Mouse (Mus musculus): ENCODE measurements at regions not wholly inside any gene's neighbourhood (a gene's known extent, or its start where the extent isn't known, plus 50 kb on each side); places are given as distances from the start of the nearest gene placed in this dataset.

GRCm38 (mm10) chr10:21746713-21747112, 135.3 kb upstream of the Sgk1 start:
- Histone ChIP-seq H3K79me2 (ENCODE audit: inconsistent target) (no peaks in the 10 kb centered on the region), H3K4me3 (ENCODE audit: inconsistent target) (no peak overlapping the region), H3K27ac (no peak overlapping the region), H3K36me3 (ENCODE audit: inconsistent target) (no peaks in the 10 kb centered on the region)
- WGBS (ENCODE audit: missing documents) = 74% methylated on average over 9 of the region's 9 CpGs

- H3K4me3 ChIP-seq (ENCODE audit: inconsistent target) = no peak overlapping the region
- no peak overlapping the region for H3K27ac ChIP-seq
- 84% methylated on average over 6 of the region's 6 CpGs for WGBS (ENCODE audit: missing documents)
- H3K79me2 ChIP-seq (ENCODE audit: inconsistent target) = no peaks in the 10 kb centered on the region
- H3K36me3 ChIP-seq (ENCODE audit: inconsistent target) = no peaks in the 10 kb centered on the region
Observed at GRCm38 (mm10) chr10:21751326-21751725, 130.7 kb upstream of the Sgk1 start.

DNA sequence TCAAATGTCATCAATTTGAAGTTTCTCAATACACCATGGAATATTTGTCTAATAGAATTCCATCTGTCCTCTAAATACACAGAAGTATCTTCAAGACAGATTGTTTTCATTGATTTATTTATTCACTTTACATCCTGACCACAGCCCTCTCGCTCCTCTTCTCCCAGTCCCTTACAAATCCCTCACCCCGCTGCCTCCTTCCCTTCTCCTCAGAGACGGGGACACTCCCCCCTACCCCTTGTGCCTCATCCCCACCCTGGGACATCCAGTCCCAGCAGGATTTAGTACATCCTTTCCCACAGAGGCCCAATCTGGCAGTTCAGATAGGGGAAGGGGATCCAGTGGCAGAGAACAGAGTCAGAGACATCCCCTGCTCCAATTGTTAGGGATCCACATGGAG, 129.6 kb upstream of the Sgk1 start:
- WGBS (ENCODE audit: missing documents) = 97% methylated on average over 3 of the region's 3 CpGs
- no peak overlapping the region for H3K27ac ChIP-seq
- no peaks in the 10 kb centered on the region for H3K79me2 ChIP-seq (ENCODE audit: inconsistent target)
- H3K36me3 ChIP-seq (ENCODE audit: inconsistent target) = no peaks in the 10 kb centered on the region
- no peak overlapping the region for H3K4me3 ChIP-seq (ENCODE audit: inconsistent target)

DNA sequence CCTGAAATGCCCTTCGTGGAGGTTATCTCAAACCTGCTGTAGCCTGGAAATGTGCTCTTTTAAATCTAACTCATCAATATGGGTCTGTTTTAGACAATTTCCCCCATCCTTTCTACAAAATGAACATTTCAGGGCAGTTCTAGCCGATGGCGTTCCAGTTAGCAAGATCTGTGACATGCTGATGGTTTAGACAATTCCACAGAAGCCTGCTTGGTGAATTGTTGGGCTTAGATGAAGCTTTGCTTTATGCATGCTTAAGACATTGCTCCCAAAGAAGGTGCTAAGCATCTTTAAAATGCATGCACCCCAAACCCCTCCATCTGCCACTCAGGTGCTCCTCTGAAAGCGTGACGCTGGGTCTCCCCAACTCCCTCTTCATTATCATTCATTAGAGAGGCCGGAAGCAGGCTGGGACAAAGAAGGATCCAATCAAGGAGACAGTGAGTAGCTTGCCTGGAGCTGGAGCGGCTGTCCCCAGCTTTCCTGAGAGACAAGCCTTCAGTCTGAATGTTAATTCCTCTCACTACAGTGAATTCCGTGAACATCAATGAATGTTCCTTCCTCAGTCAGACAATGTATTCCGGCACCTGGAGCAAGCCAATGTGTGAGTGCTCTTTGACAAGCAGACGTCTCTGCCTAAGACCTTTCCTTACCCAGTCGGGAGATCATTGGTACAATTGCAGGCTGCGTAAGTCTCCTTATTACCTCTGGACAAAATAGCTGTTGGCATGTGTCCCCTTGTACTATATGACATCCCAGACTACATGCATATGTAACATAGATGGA, 127.0 kb upstream of the Sgk1 start:
- 92% methylated on average over 12 of the region's 12 CpGs for WGBS (ENCODE audit: missing documents)
- Histone ChIP-seq H3K36me3 (ENCODE audit: inconsistent target) (no peaks in the 10 kb centered on the region), H3K27ac (no peak overlapping the region), H3K4me3 (ENCODE audit: inconsistent target) (no peak overlapping the region), H3K79me2 (ENCODE audit: inconsistent target) (no peaks in the 10 kb centered on the region)

DNA sequence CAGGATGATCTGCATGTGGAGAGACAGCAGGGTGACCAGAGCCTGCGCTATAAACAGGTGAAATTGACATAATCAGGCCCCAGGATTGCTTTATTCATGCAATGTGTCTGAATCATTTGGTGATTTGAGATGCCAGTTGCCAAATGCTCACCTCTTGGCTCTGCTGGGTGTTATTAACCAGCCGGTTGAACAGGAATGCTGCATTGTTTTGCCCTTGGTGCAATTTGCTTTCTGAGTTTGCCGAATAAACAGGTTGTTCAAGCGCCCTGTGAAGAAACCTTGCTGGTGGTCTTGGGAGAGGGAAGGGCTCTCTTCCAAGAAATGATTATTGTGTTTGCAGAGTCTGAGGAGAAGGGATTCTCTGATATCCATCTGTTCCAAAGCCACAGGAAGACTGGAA, 126.3 kb upstream of the Sgk1 start:
- no peaks in the 10 kb centered on the region for H3K36me3 ChIP-seq (ENCODE audit: inconsistent target)
- no peak overlapping the region for H3K27ac ChIP-seq
- 94% methylated on average over 4 of the region's 4 CpGs for WGBS (ENCODE audit: missing documents)
- H3K79me2 ChIP-seq (ENCODE audit: inconsistent target) = no peaks in the 10 kb centered on the region
- H3K4me3 ChIP-seq (ENCODE audit: inconsistent target) = no peak overlapping the region

DNA sequence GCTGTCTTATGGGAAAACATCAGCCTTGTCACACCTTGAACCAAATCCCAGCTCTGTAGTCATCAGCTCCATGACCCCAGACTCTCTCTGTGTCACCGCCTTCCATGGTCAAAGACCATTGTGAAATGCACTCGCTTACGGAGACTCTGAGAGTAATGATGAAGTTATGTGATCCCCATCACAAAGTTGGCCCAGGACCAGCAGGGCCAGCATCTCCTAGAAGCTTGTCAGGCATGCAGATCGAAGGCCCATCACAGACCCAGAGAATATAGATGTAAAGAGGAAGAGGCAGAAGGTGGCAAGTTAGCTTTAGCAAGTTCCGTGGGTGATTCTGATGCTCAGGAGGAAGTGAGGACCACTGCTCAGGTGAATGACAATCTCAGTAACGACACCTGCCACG, 125.2 kb upstream of the Sgk1 start:
- Histone ChIP-seq H3K27ac (no peak overlapping the region), H3K4me3 (ENCODE audit: inconsistent target) (no peak overlapping the region), H3K79me2 (ENCODE audit: inconsistent target) (no peaks in the 10 kb centered on the region), H3K36me3 (ENCODE audit: inconsistent target) (no peaks in the 10 kb centered on the region)
- 93% methylated on average over 7 of the region's 7 CpGs for WGBS (ENCODE audit: missing documents)

- 82% methylated on average over 6 of the region's 6 CpGs for WGBS (ENCODE audit: missing documents)
Observed at GRCm38 (mm10) chr10:21758122-21758521, 123.9 kb upstream of the Sgk1 start.

DNA sequence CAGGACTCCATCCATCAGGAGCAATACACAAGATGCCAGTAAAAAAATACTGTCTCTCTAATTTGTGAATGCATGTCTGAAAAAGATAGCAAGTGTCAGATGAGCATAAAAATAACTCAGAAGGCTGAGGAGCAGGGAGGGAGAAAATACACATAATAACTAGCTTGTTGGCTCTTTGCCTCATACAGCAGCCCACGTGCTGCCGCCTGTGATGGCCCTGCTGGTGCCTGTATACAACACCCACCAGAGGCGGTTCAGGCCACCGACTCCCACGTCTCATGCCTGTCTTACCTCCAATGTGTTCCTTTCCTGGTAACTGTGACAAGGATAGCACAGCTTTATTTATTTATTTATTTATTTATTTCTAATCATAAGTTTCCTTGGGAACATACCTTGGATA, 119.5 kb upstream of the Sgk1 start:
- WGBS (ENCODE audit: missing documents) = 100% methylated on average over 5 of the region's 5 CpGs
- no peaks in the 10 kb centered on the region for H3K36me3 ChIP-seq (ENCODE audit: inconsistent target)
- no peaks in the 10 kb centered on the region for H3K79me2 ChIP-seq (ENCODE audit: inconsistent target)
- H3K27ac ChIP-seq = no peak overlapping the region
- H3K4me3 ChIP-seq (ENCODE audit: inconsistent target) = no peak overlapping the region

More at GRCm38 (mm10) chr10:21758122-21758521, 123.9 kb upstream of the Sgk1 start:
- Histone ChIP-seq H3K27ac (no peak overlapping the region), H3K79me2 (ENCODE audit: inconsistent target) (no peaks in the 10 kb centered on the region), H3K4me3 (ENCODE audit: inconsistent target) (no peak overlapping the region), H3K36me3 (ENCODE audit: inconsistent target) (no peaks in the 10 kb centered on the region)

DNA sequence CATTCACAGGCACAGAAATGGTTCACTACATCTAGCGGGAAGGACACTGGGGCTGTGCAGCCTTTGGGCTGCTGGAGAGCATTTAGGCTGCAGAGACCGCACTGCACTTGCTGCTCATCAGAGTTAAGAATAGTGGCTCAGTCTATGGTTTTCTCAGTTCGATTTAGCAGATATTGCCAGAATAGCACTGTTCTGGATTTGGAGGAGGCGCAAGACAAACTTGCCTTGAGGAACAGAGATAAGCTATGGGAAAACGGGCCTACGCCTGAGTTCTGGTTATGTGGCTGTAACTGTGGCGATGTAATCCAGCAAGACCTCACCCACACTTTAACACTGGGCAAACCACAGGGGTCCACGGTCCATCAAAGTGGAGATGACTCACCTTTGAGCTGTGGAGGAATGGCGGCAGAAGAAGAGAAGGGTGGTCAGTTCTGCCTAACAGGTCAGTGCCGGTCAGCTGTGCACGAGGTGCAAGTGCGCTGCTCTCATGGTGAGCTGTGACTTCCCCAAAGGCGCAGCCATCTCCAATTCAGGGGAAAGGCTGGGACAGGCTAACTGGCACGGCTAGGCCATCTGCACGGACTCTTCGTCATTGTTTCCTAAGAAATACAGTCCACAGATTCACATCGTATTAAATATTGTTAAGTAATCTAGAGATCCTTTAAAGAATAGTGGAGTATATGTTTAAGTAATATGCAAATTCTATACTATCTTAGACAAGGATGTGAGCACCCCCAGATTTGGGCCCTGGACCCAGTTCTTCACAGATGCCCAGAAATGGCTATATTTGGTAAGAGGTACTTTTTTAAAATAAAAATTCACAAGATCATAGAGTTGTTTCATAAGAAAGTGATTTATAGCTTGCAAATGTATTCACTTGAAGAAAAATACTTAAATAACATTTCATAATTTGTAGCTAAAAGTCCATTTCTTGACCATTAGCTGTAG, 118.7 kb upstream of the Sgk1 start:
- Histone ChIP-seq H3K4me3 (ENCODE audit: inconsistent target) (no peak overlapping the region), H3K79me2 (ENCODE audit: inconsistent target) (no peaks in the 10 kb centered on the region), H3K36me3 (ENCODE audit: inconsistent target) (no peaks in the 10 kb centered on the region), H3K27ac (no peak overlapping the region)
- 96% methylated on average over 17 of the region's 17 CpGs for WGBS (ENCODE audit: missing documents)

DNA sequence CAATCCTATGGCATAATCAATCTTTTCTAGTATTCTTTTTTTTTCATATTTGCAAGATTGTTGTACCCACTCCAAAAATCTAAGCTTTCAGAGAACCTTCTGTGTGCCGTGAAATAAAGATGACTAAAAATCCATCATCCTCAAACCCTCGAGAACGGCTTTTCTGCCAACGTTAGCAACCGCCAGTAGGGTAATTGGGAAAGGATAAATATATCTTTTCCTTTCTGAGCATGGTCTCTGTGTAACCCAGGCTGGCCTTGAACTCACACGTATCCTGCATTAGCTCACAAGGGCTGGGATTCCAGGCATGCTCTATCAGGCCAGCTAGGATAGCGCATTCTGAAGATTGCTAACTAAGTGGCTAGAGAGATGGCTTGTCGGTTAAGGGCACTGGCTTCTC, 117.9 kb upstream of the Sgk1 start:
- Histone ChIP-seq H3K79me2 (ENCODE audit: inconsistent target) (no peaks in the 10 kb centered on the region), H3K36me3 (ENCODE audit: inconsistent target) (no peaks in the 10 kb centered on the region), H3K4me3 (ENCODE audit: inconsistent target) (no peak overlapping the region), H3K27ac (no peak overlapping the region)
- WGBS (ENCODE audit: missing documents) = 97% methylated on average over 8 of the region's 8 CpGs

DNA sequence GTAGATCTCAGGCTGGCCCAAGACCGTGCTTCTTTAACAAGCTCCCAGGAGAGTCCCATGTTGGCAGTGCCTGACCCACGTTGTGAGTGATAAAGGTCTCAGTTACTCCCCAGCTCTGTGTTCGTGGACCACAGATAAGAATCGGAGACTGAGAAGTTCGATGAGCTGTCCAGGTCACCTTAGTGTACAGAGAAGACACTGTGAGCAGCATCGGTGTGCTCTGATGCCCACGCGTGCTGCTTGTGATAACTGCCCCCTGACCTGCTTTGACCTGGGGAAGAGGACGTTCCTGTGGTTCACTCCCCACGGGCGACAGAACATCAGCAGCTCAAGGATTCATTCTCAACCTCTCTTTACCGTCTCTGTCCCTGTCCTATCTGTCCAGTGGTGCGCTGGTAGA, 117.1 kb upstream of the Sgk1 start:
- Histone ChIP-seq H3K79me2 (ENCODE audit: inconsistent target) (no peaks in the 10 kb centered on the region), H3K36me3 (ENCODE audit: inconsistent target) (no peaks in the 10 kb centered on the region), H3K4me3 (ENCODE audit: inconsistent target) (no peak overlapping the region), H3K27ac (no peak overlapping the region)
- 95% methylated on average over 13 of the region's 13 CpGs for WGBS (ENCODE audit: missing documents)

DNA sequence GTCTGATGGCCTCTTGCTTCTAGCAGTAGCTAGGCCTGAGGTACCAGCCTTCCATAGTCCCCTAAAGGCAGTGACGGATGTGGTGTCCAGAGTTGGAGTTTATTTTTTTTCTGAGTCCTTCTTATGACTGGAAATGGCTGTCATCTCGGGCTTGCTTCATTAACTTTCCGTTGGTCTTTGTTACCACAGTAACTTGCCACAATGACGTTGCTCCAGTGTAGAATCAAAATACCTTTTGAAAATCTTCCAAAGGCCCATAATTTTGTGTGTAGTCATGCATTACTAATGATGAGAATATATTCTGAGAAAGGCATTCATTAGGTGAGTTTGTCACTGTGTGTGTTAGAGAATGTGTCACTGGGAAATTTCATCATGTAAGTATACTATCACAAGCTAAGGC, 108.4 kb upstream of the Sgk1 start:
- no peak overlapping the region for H3K4me3 ChIP-seq (ENCODE audit: inconsistent target)
- WGBS (ENCODE audit: missing documents) = 57% methylated on average over 4 of the region's 4 CpGs
- H3K79me2 ChIP-seq (ENCODE audit: inconsistent target) = no peaks in the 10 kb centered on the region
- H3K27ac ChIP-seq = no peak overlapping the region
- no peaks in the 10 kb centered on the region for H3K36me3 ChIP-seq (ENCODE audit: inconsistent target)

- Histone ChIP-seq H3K4me3 (ENCODE audit: inconsistent target) (no peak overlapping the region), H3K79me2 (ENCODE audit: inconsistent target) (no peaks in the 10 kb centered on the region), H3K36me3 (ENCODE audit: inconsistent target) (no peaks in the 10 kb centered on the region), H3K27ac (no peak overlapping the region)
- WGBS (ENCODE audit: missing documents) = 94% methylated on average over 5 of the region's 5 CpGs
Observed at GRCm38 (mm10) chr10:21775441-21775840, 106.5 kb upstream of the Sgk1 start.

GRCm38 (mm10) chr10:21775911-21776761, 105.8 kb upstream of the Sgk1 start:
- H3K79me2 ChIP-seq (ENCODE audit: inconsistent target) = no peaks in the 10 kb centered on the region
- H3K4me3 ChIP-seq (ENCODE audit: inconsistent target) = no peak overlapping the region
- H3K36me3 ChIP-seq (ENCODE audit: inconsistent target) = no peaks in the 10 kb centered on the region
- H3K27ac ChIP-seq = no peak overlapping the region
- 53% methylated on average over 12 of the region's 12 CpGs for WGBS (ENCODE audit: missing documents)

Data from macrophage (primary cell).